Mouse (Mus musculus) gastrocnemius, adult 2 months (tissue): ENCODE data around the gene Crat. TPM values are rescaled to one million over a fixed set of nuclear protein-coding genes. Genes with fewer than 3 reads are reported as not detected.
A peak's percentile ranks its signal among the peaks of the same experiment; 100 is the strongest.

ENCODE experiments used
- DNase-seq: peaks from one replicate; pipeline ENCODE4 v3.0.0; 2022
- H3K27ac ChIP-seq: fragments of 200-600 bp; 2 replicates; pipeline ENCODE4 v1.8.1; 2022; ENCODE audit warnings: mild to moderate bottlenecking
- H3K4me3 ChIP-seq: fragments of 200-600 bp; 2 replicates; pipeline ENCODE4 v1.8.1; 2022; ENCODE audit warnings: mild to moderate bottlenecking, moderate library complexity
- CTCF ChIP-seq: fragments of 200-600 bp; IDR thresholded peaks from 2 replicates; pipeline ENCODE4 v1.8.1; 2022; ENCODE audit warnings: antibody characterized with exemption, mild to moderate bottlenecking, moderate library complexity
- intact Hi-C: fragments of 180-260 bp; cut with DNase I; formaldehyde crosslinking; loops from one replicate; pipeline ENCODE4 v1.15.1; 2025
- total RNA-seq, 2 experiments: library from RNA; stranded (reverse); gene quantifications; 2 replicates each; pipeline ENCODE4 v1.2.3; 2021

The Crat gene
- total RNA-seq, 2 experiments from 2014 or later = 362 to 422 TPM

GRCm38 (mm10) chr2:30396246-30396645, 19.4 kb downstream of the Crat start:
- intact Hi-C loops = no loop called here
- TF ChIP-seq CTCF = no peak
- no peak for DNase-seq
- H3K27ac ChIP-seq = no peak overlapping the region
- H3K4me3 ChIP-seq = no peak overlapping the region

DNA sequence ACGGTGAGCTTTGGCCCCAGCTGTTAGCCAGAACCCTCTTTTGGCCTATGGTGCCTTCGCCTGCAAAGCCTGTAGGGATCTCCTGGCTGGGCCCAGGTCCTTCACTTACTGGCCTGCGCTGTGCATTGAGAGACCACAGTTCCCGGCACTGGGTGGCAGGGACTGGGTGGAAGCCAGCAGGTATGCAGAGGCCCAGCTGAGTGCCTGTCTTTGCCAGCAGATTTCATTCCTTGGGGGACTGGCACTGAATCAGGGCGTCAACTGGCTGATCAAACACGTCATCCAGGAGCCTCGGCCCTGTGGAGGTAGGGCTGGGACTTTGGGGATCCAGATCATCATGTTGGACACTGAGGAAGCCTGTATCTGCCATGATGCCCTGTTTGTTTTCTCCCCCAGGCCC, 19.9 kb downstream of the Crat start:
- no peak overlapping the region for H3K4me3 ChIP-seq
- no peak for TF ChIP-seq CTCF
- no peak overlapping the region for H3K27ac ChIP-seq
- peak; percentile 21 for DNase-seq
- intact Hi-C loops = no loop called here

DNA sequence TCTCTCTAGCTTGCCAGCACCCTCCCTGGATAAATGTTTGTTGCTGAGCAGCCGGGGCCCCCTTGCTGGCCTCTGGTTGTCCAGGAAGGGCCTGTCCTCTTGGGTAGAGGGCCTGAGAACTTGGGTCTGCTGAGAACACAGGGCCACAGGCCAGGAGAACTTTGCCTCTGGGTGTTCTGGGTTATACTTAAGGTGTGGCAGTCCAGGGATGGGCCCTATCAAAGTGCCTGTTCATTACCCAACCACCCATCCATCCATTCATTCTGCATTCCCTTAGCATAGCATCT, 22.3 kb downstream of the Crat start:
- H3K27ac ChIP-seq = peak overlapping the region; percentile 93
- TF ChIP-seq CTCF = no peak
- H3K4me3 ChIP-seq = peak overlapping the region; percentile 83
- DNase-seq = no peak
- intact Hi-C loops = no loop called here

DNA sequence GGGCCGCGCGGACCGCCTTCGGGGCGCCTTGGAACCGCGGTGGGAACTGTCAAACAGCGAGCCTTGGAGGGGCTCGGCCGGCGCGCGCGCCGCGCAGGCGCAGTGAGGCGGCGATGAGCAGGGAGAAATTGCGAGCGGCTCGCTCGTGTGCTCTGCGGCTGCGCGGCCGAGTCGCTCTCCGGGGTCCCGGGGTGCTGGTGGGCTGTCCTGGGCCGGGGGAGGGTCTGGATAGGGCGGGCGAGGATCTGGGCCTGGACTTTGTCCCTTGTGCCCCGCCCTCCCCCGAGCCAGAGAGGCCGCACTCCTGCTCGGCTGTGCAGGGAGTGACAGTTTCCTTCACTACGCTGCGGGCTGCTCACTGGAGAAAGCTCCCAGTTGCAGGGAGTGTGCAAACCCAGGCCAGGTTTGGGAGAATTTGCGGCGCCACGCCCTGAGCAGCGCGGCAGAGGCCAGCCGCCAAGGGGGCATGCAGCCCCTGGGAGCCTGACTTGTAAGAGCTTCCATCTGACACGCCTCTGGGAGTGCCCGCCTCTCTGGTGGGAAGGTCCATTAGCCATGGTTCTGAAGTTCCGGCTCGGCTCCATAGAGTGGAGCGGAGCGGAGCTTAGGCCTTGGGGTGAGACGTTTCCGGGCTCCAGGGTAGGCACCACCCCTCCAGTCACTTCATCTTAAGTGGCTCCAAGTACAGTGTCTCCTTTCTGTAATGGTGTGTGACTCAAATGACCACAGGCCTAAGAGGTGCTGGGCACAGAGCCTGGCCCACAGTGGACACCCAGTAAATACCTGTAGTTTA, 22.8 kb downstream of the Crat start:
- TF ChIP-seq CTCF = no peak

DNA sequence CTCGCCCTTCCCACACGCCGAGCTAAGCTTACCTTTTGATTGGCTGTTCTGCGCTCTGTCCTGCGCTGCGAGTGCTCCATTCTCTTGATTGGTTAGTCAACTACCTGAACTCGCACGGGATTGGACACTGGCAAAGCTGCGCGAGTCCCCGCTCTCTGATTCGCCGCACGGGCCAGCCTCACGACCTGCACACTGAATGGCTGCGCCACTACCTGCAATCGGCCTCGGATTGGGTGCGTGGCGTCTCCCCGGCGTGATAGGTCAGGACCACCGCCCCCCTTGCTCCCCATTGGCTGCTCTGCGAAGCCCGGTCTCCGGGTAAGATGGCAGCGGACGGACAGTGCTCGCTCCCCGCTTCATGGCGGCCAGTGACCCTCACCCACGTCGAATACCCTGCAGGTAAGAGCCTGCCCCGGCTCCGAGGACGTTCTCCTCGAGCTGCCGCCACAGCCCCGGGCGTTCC, 23.5 kb downstream of the Crat start, which contains the start of gene Dolpp1:
TSS of gene Dolpp1 (plus strand) at position 141 of the 463 bp plus-strand sequence.
- TF ChIP-seq CTCF = no peak
- H3K4me3 ChIP-seq = peak within 1 kb of the TSS; percentile 83
- peak; percentile 99 for DNase-seq
- intact Hi-C loops = no loop called here
- H3K27ac ChIP-seq = peak within 1 kb of the TSS; percentile 93

More for the DNA sequence above, 22.8 kb downstream of the Crat start:
- peak; percentile 89 for DNase-seq
- intact Hi-C loops = no loop called here
- Histone ChIP-seq H3K27ac (peak overlapping the region; percentile 93), H3K4me3 (peak overlapping the region; percentile 83)

- intact Hi-C loops = no loop called here
- TF ChIP-seq CTCF = peak; percentile 23; the same call in 1 of the 2 replicates
- no peak overlapping the region for H3K27ac ChIP-seq
- DNase-seq = no peak
- no peak overlapping the region for H3K4me3 ChIP-seq
Measured at GRCm38 (mm10) chr2:30389000-30389399, 26.6 kb downstream of the Crat start.

DNA sequence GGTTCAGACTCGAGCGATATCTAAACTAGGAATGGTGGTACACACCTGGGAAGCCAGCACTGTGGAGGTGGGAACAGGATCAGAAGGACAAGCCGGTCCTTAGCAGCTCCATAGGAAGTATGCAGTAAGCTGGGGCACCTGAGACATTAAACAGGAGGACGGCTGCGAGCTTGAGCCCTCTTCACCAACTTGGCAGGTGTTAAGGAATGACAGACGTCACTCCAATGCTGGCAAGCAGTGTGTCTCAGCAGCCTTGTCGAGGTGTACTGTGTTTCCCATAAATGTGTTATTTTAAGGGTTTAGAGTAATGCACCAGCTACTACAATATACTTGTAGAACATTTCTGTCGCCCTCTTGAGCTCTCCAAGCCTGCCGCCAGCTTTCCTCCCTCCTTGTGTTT, 28.7 kb downstream of the Crat start:
- no peak for DNase-seq
- intact Hi-C loops = no loop called here
- TF ChIP-seq CTCF = no peak
- Histone ChIP-seq H3K4me3 (no peak overlapping the region), H3K27ac (peak overlapping the region; percentile 49; the same call in 1 of the 2 replicates)

DNA sequence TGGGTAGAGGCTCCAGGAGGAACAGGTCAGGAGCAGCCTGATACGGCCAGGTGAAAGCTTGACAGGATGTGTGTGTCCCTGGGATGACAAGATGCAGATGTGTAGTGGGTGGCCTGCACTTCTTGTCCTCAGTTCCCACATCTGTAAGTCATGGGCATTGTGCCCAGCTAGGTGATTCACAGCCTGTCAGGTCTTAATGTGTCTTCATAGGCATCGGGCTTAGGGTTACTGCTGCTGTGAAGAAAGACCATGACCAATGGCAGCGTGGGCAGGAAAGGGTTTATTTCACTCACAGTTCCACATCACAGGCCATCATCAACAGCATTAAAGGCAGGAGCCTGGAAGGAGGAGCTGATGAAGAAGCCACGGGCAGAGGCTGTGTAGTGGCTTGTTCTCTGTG, 30.0 kb downstream of the Crat start:
- H3K4me3 ChIP-seq = no peak overlapping the region
- intact Hi-C loops = no loop called here
- no peak for TF ChIP-seq CTCF
- no peak overlapping the region for H3K27ac ChIP-seq
- no peak for DNase-seq

- Histone ChIP-seq H3K27ac (peak overlapping the region; percentile 49; the same call in 1 of the 2 replicates), H3K4me3 (no peak overlapping the region)
- intact Hi-C loops = no loop called here
- no peak for DNase-seq
- no peak for TF ChIP-seq CTCF
Measured at GRCm38 (mm10) chr2:30384814-30385213, 30.8 kb downstream of the Crat start.

GRCm38 (mm10) chr2:30381377-30381725, 34.3 kb downstream of the Crat start:
- Histone ChIP-seq H3K4me3 (no peak overlapping the region), H3K27ac (peak overlapping the region; percentile 53)
- peak; percentile 63 for DNase-seq
- no peak for TF ChIP-seq CTCF
- intact Hi-C loops = no loop called here

DNA sequence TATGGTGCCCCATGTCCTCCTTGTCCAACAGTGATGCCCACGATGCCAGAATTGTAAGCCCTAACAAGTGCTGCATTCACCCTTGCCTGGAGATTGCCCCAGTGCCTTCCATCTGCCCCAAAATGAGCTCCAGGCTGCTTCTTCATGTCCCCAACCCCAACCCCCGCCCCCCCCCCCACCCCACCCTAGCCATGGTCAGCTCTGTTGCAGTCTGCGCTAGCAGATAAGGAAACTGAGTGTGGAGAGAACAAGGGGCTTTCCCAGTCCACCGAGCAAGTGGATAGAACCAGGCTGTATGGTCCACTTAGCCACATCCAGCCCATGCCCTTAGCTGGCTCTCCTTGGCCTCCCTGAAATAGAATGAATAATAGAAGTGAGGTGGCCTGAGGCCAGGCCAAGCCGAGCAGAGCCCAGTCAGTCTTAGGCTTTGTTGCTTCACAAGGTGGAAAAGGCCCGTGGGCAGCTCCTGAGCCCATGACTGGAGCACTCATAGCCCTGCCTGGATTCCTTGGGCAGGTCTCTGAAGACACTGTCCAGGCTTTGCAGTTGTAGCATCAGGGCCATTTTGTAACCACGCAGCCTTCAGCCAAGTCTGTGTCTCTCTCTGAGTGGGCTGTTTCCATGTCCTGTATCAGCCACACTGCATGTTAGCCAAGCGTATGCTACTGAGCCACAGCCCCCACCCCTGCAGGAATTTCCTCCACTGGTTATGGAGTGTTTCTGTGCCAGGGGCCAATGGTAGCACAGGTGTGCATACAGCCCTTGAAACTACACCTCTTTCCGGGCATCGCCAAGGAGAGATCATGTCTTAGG, 34.8 kb downstream of the Crat start:
- no peak for TF ChIP-seq CTCF
- Histone ChIP-seq H3K4me3 (no peak overlapping the region), H3K27ac (peak overlapping the region; percentile 53)
- intact Hi-C loops = no loop called here
- no peak for DNase-seq

GRCm38 (mm10) chr2:30379307-30379706, 36.3 kb downstream of the Crat start:
- no peak overlapping the region for H3K27ac ChIP-seq
- intact Hi-C loops = no loop called here

DNA sequence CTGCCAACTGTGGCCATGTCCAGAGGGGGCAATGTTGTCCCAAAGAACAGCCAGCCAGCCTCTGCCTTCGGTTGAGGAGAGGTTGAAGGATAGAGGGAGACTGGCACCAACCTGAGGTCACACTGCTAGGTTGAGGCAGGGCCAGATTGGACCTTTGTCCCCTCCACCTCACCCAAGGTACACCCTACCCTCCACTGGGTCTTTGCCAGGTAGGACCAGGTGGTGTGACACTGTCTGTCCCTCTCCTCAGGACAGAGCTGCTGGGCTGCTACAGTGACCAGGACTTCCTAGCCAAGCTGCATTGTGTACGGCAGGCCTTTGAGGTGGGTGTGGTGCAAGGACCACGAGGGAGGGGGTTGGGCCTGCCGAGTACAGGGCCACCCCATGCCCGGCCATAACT, 37.9 kb downstream of the Crat start:
- no peak for TF ChIP-seq CTCF
- intact Hi-C loops = no loop called here

More at GRCm38 (mm10) chr2:30379307-30379706, 36.3 kb downstream of the Crat start:
- TF ChIP-seq CTCF = no peak
- H3K4me3 ChIP-seq = no peak overlapping the region
- DNase-seq = no peak

More for the DNA sequence above, 37.9 kb downstream of the Crat start:
- Histone ChIP-seq H3K27ac (no peak overlapping the region), H3K4me3 (no peak overlapping the region)
- DNase-seq = no peak
